Mouse (Mus musculus) liver, embryonic 13.5 days (tissue): ENCODE results near the gene Zfp92. TPM values are rescaled to one million over a fixed set of nuclear protein-coding genes. Genes with fewer than 3 reads are reported as not detected.

Experiments
- ATAC-seq: fragments of 200-750 bp; cut with Nextera tagmentation; 2 replicates; pipeline ENCODE4 v1.8.0; 2017; ENCODE audit warnings: low read depth, mild to moderate bottlenecking, moderate number of reproducible peaks, moderate library complexity
- DNase-seq: peaks from one replicate; pipeline ENCODE4 v3.0.0; 2022
- H3K27ac ChIP-seq: fragments of 300-500 bp; sonication (generic); 2 replicates; pipeline ENCODE4 v1.5.1; 2015; ENCODE audit warnings: moderate library complexity, mild to moderate bottlenecking, inconsistent platforms
- H3K27me3 ChIP-seq: fragments of 300-500 bp; sonication (generic); 2 replicates; pipeline ENCODE4 v1.6.1; 2015; ENCODE audit warnings: mild to moderate bottlenecking, inconsistent platforms
- H3K36me3 ChIP-seq: fragments of 300-500 bp; sonication (generic); 2 replicates; pipeline ENCODE4 v1.6.1; 2015; ENCODE audit warnings: mild to moderate bottlenecking, inconsistent platforms
- H3K4me1 ChIP-seq: fragments of 300-500 bp; sonication (generic); replicated peaks from 2 replicates; pipeline ENCODE4 v1.6.1; 2015; ENCODE audit warnings: inconsistent platforms
- H3K4me2 ChIP-seq: fragments of 300-500 bp; sonication (generic); 2 replicates; pipeline ENCODE4 v1.6.1; 2015; ENCODE audit warnings: inconsistent platforms, mild to moderate bottlenecking, moderate library complexity
- H3K4me3 ChIP-seq: fragments of 300-500 bp; sonication (generic); replicated peaks from 2 replicates; pipeline ENCODE4 v1.5.1; 2015; ENCODE audit warnings: mild to moderate bottlenecking, inconsistent platforms
- H3K9ac ChIP-seq: fragments of 300-500 bp; sonication (generic); 2 replicates; pipeline ENCODE4 v1.6.1; 2015; ENCODE audit warnings: mild to moderate bottlenecking, inconsistent platforms
- H3K9me3 ChIP-seq: fragments of 300-500 bp; sonication (generic); replicated peaks from 2 replicates; pipeline ENCODE4 v1.6.1; 2016; ENCODE audit warnings: inconsistent platforms
- WGBS: fragments of 180-500 bp; shearing (Covaris S2); methylation state at CpG from one replicate; pipeline ENCODE4 v1.1.7; 2015; ENCODE audit not compliant: insufficient replicate concordance; 5-methylcytosine and 5-hydroxymethylcytosine counted together
- polyA plus RNA-seq: library from polyadenylated mRNA; unstranded; fragments of >200 nt; fragmentation: Nextera tagmentation; extraction: Ambion mirVana; gene quantifications from 2 replicates; pipeline ENCODE4 v1.2.1, GENCODE M21; 2015

Zfp92 gene
- polyA plus RNA-seq, 1 experiment from 2014 or later = not detected

GRCm38 (mm10) chrX:73435252-73435651, 24.4 kb downstream of the Zfp92 start, which contains the start of gene Trex2:
Trex2 (minus strand) TSS chrX:73435344.
- no peak within 1 kb of the TSS for H3K9ac ChIP-seq
- ATAC-seq (no peak), DNase-seq (no peak)
- H3K4me2 ChIP-seq = no peak within 1 kb of the TSS
- H3K9me3 ChIP-seq = no peaks in the 10 kb centered on the region
- no peak within 1 kb of the TSS for H3K27ac ChIP-seq
- 64% methylated on average over 9 of the region's 11 CpGs for WGBS
- H3K4me1 ChIP-seq = no peaks in the 10 kb centered on the region
- no peak within 1 kb of the TSS for H3K4me3 ChIP-seq
- H3K36me3 ChIP-seq = 0 out of 2 replicates have a peak, but pooled peaks cover 7% of the 10 kb centered on the region
- H3K27me3 ChIP-seq = no peaks in the 10 kb centered on the region

GRCm38 (mm10) chrX:73441428-73441827, 30.5 kb downstream of the Zfp92 start:
- Histone ChIP-seq H3K9me3 (no peaks in the 10 kb centered on the region), H3K4me1 (no peaks in the 10 kb centered on the region), H3K4me3 (no peak overlapping the region), H3K9ac (no peak overlapping the region), H3K27me3 (no peaks in the 10 kb centered on the region), H3K4me2 (no peak overlapping the region), H3K36me3 (0 out of 2 replicates have a peak, but pooled peaks cover 13% of the 10 kb centered on the region), H3K27ac (no peak overlapping the region)
- DNase-seq = no peak
- WGBS = 57% methylated on average over 2 of the region's 2 CpGs
- no peak for ATAC-seq

GRCm38 (mm10) chrX:73451949-73452348, 41.1 kb downstream of the Zfp92 start:
- peak; percentile 15 for DNase-seq
- H3K4me1 ChIP-seq = no peaks in the 10 kb centered on the region
- no peak overlapping the region for H3K9ac ChIP-seq
- H3K36me3 ChIP-seq = peaks cover 10% of the 10 kb centered on the region
- no peak for ATAC-seq
- no peak overlapping the region for H3K4me2 ChIP-seq
- 26% methylated on average over 2 of the region's 2 CpGs for WGBS
- H3K4me3 ChIP-seq = no peak overlapping the region
- no peaks in the 10 kb centered on the region for H3K27me3 ChIP-seq
- no peak overlapping the region for H3K27ac ChIP-seq
- no peaks in the 10 kb centered on the region for H3K9me3 ChIP-seq

- H3K36me3 ChIP-seq = no peaks in the 10 kb centered on the region
- 20% methylated on average over 26 of the region's 26 CpGs for WGBS
Observed at GRCm38 (mm10) chrX:73458877-73459392, 48.0 kb downstream of the Zfp92 start, which contains the start of gene Haus7. Haus7 (minus strand) TSS chrX:73459044.

GRCm38 (mm10) chrX:73460792-73461191, 49.9 kb downstream of the Zfp92 start:
- no peaks in the 10 kb centered on the region for H3K36me3 ChIP-seq
- DNase-seq (no peak), ATAC-seq (no peak)
- no peaks in the 10 kb centered on the region for H3K27me3 ChIP-seq
- WGBS = 71% methylated on average over 4 of the region's 4 CpGs
- H3K4me3 ChIP-seq = no peak overlapping the region
- H3K4me1 ChIP-seq = peaks cover 8% of the 10 kb centered on the region
- H3K9me3 ChIP-seq = no peaks in the 10 kb centered on the region
- H3K27ac ChIP-seq = no peak overlapping the region
- no peak overlapping the region for H3K4me2 ChIP-seq
- no peak overlapping the region for H3K9ac ChIP-seq

More at GRCm38 (mm10) chrX:73458877-73459392, 48.0 kb downstream of the Zfp92 start, which contains the start of gene Haus7:
- DNase-seq = peak; percentile 92
- H3K4me3 ChIP-seq = peak within 1 kb of the TSS; percentile 69
- ATAC-seq = peak; percentile 100
- H3K4me2 ChIP-seq = peak within 1 kb of the TSS; percentile 70
- no peak within 1 kb of the TSS for H3K27ac ChIP-seq
- H3K27me3 ChIP-seq = no peaks in the 10 kb centered on the region
- H3K9me3 ChIP-seq = no peaks in the 10 kb centered on the region
- peaks cover 8% of the 10 kb centered on the region for H3K4me1 ChIP-seq
- H3K9ac ChIP-seq = peak within 1 kb of the TSS; percentile 75

- H3K4me3 ChIP-seq = no peak overlapping the region
- H3K4me1 ChIP-seq = no peaks in the 10 kb centered on the region
- WGBS = 69% methylated on average over 9 of the region's 9 CpGs
- H3K36me3 ChIP-seq = no peaks in the 10 kb centered on the region
- H3K9me3 ChIP-seq = no peaks in the 10 kb centered on the region
- ATAC-seq (no peak), DNase-seq (no peak)
- H3K9ac ChIP-seq = no peak overlapping the region
- no peak overlapping the region for H3K4me2 ChIP-seq
- H3K27ac ChIP-seq = no peak overlapping the region
- peaks cover 3% of the 10 kb centered on the region; the same call in 1 of the 2 replicates for H3K27me3 ChIP-seq
Observed at GRCm38 (mm10) chrX:73465483-73466186, 54.7 kb downstream of the Zfp92 start.

GRCm38 (mm10) chrX:73467446-73468241, 56.7 kb downstream of the Zfp92 start:
- no peaks in the 10 kb centered on the region; the same call in 1 of the 2 replicates for H3K4me1 ChIP-seq
- H3K4me2 ChIP-seq = no peak overlapping the region
- no peak overlapping the region for H3K4me3 ChIP-seq
- H3K9ac ChIP-seq = no peak overlapping the region
- no peak overlapping the region for H3K27ac ChIP-seq
- WGBS = 49% methylated on average over 5 of the region's 5 CpGs
- no peaks in the 10 kb centered on the region for H3K36me3 ChIP-seq
- no peaks in the 10 kb centered on the region for H3K9me3 ChIP-seq
- no peak for DNase-seq
- H3K27me3 ChIP-seq = peaks cover 3% of the 10 kb centered on the region; the same call in 1 of the 2 replicates
- ATAC-seq = no peak

- H3K9me3 ChIP-seq = no peaks in the 10 kb centered on the region
- DNase-seq = no peak
- no peak overlapping the region for H3K4me3 ChIP-seq
- H3K27me3 ChIP-seq = peaks cover 3% of the 10 kb centered on the region; the same call in 1 of the 2 replicates
- no peaks in the 10 kb centered on the region for H3K36me3 ChIP-seq
- H3K4me2 ChIP-seq = no peak overlapping the region
- ATAC-seq = no peak
- WGBS = 58% methylated on average over 3 of the region's 3 CpGs
- no peak overlapping the region for H3K9ac ChIP-seq
- H3K4me1 ChIP-seq = no peaks in the 10 kb centered on the region; the same call in 1 of the 2 replicates
- peak overlapping the region; percentile 5; the same call in 1 of the 2 replicates for H3K27ac ChIP-seq
Observed at GRCm38 (mm10) chrX:73468330-73468729, 57.4 kb downstream of the Zfp92 start.

- 64% methylated on average over 1 of the region's 1 CpGs for WGBS
- ATAC-seq = no peak
- H3K27ac ChIP-seq = no peak overlapping the region
Observed at GRCm38 (mm10) chrX:73468752-73469151, 57.9 kb downstream of the Zfp92 start.

GRCm38 (mm10) chrX:73471764-73472163, 60.9 kb downstream of the Zfp92 start:
- peaks cover 4% of the 10 kb centered on the region; the same call in 1 of the 2 replicates for H3K27me3 ChIP-seq
- H3K4me3 ChIP-seq = no peak overlapping the region
- H3K36me3 ChIP-seq = no peaks in the 10 kb centered on the region
- no peak overlapping the region for H3K27ac ChIP-seq
- 0 out of 2 replicates have a peak, but pooled peaks have one; percentile 28 for ATAC-seq
- H3K4me2 ChIP-seq = no peak overlapping the region
- H3K4me1 ChIP-seq = peaks cover 20% of the 10 kb centered on the region
- H3K9me3 ChIP-seq = no peaks in the 10 kb centered on the region
- no peak overlapping the region for H3K9ac ChIP-seq
- no peak for DNase-seq
- WGBS = 52% methylated on average over 3 of the region's 3 CpGs

More at GRCm38 (mm10) chrX:73468752-73469151, 57.9 kb downstream of the Zfp92 start:
- Histone ChIP-seq H3K4me1 (no peaks in the 10 kb centered on the region; the same call in 1 of the 2 replicates), H3K36me3 (no peaks in the 10 kb centered on the region), H3K9me3 (no peaks in the 10 kb centered on the region), H3K27me3 (peaks cover 3% of the 10 kb centered on the region; the same call in 1 of the 2 replicates), H3K9ac (no peak overlapping the region), H3K4me2 (no peak overlapping the region), H3K4me3 (no peak overlapping the region)
- no peak for DNase-seq
